Mouse (Mus musculus) B cell, adult (primary cell): ENCODE measurements around the gene Sprr2f. TPM values are rescaled to one million over a fixed set of nuclear protein-coding genes. Genes with fewer than 3 reads are reported as not detected.

ENCODE experiments used
- total RNA-seq: library from RNA; stranded (reverse); gene quantifications from 4 replicates; pipeline ENCODE4 v1.2.4, GENCODE M21; 2023; ENCODE audit not compliant: inconsistent age

The Sprr2f gene
- not detected in 4 replicates for total RNA-seq

GRCm38 (mm10) chr3:92364887-92365286 lies at the start of gene Sprr2f:
Gene Sprr2f, plus strand, starts transcription at chr3:92365187.

GRCm38 (mm10) chr3:92316320-92316719 lies 48.7 kb upstream of the Sprr2f start, which contains the start of gene Sprr2b:
Gene Sprr2b, plus strand, starts transcription at chr3:92316620.

GRCm38 (mm10) chr3:92338840-92339239 lies 26.1 kb upstream of the Sprr2f start, which contains the start of gene Sprr2d:
Gene Sprr2d, plus strand, starts transcription at chr3:92339140.

DNA sequence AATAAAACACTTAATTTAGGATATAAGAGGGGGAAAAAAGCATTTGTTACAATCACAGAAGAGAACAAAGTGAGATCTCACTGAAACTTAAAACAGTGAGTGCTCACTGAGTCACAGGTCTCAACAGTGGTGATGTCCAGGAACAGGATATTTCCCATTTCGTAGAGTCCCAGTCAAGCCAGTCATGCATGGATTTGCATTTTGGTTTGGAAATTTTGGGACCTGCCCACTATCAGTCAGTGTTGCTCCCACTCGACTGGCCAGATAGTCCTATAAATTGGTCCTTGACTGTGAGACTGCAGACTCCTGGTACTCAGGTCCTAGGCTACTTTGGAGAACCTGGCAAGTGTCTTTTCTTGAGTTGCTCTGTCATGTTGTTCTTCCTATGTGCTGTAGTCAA lies 13.1 kb upstream of the Sprr2f start, which contains the start of gene Sprr2e:
Gene Sprr2e (plus strand): TSS at position 301 of the 400 bp plus-strand sequence.

DNA sequence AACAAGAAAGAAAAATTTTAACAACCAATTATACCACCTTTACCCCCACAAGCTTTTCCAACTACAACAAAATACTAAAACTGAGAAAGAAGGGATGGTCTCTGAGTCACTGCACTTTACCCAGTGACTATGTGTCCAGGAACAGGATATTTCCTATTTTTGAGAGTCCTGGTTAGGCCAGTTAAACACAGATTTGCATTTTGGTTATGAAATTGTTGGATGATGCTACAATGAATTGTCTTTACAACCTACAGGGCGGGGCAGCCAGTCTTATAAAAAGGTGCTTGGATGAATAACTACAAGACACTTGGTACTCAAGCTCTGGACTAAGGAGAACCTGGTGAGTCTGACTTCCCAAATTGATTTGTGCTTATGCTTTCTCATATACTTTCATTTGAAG lies 20.4 kb downstream of the Sprr2f start, which contains the start of gene Sprr2h:
Gene Sprr2h (plus strand): TSS at position 301 of the 400 bp plus-strand sequence.

GRCm38 (mm10) chr3:92407691-92408090 lies 42.7 kb downstream of the Sprr2f start, which contains the start of gene Sprr2i:
Gene Sprr2i, plus strand, starts transcription at chr3:92407991.

Other genes starting within 250 kb of the Sprr2f start
- gene Prr9, start 241.2 kb upstream of the Sprr2f start, total RNA-seq = not detected in 4 replicates
- gene Lelp1, start 222.4 kb upstream of the Sprr2f start, total RNA-seq = not detected in 4 replicates
- not detected in 4 replicates for gene Sprr2a1, start 149.4 kb upstream of the Sprr2f start, total RNA-seq
- not detected in 4 replicates for gene Sprr2a2, start 149.3 kb upstream of the Sprr2f start, total RNA-seq
- gene Sprr2a3, start 79.8 kb upstream of the Sprr2f start, total RNA-seq = not detected in 4 replicates
- not detected in 4 replicates for gene Sprr2b, start 48.6 kb upstream of the Sprr2f start, total RNA-seq
- not detected in 4 replicates for gene Sprr2d, start 26.0 kb upstream of the Sprr2f start, total RNA-seq
- gene Sprr2e, start 13.0 kb upstream of the Sprr2f start, total RNA-seq = not detected in 4 replicates
- not detected in 4 replicates for gene Sprr2h, start 20.5 kb downstream of the Sprr2f start, total RNA-seq
- not detected in 4 replicates for gene Sprr2i, start 42.8 kb downstream of the Sprr2f start, total RNA-seq
- gene Sprr2j-ps, start 52.9 kb downstream of the Sprr2f start, total RNA-seq = not detected in 4 replicates
- 0.77 to 2.1 TPM in 2 of 4 replicates, not detected in the others for gene Gm9774, start 64.2 kb downstream of the Sprr2f start, total RNA-seq
- not detected in 4 replicates for gene Sprr2k, start 67.4 kb downstream of the Sprr2f start, total RNA-seq
- not detected in 4 replicates for gene Sprr1b, start 73.6 kb downstream of the Sprr2f start, total RNA-seq
- gene Sprr3, start 93.5 kb downstream of the Sprr2f start, total RNA-seq = not detected in 4 replicates
- gene Sprr1a, start 120.7 kb downstream of the Sprr2f start, total RNA-seq = not detected in 4 replicates
- not detected in 4 replicates for gene Sprr4, start 135.3 kb downstream of the Sprr2f start, total RNA-seq
- gene 2310046K23Rik, start 169.3 kb downstream of the Sprr2f start, total RNA-seq = not detected in 4 replicates
- not detected in 4 replicates for gene Ivl, start 208.5 kb downstream of the Sprr2f start, total RNA-seq
- not detected in 4 replicates for gene Smcp, start 223.8 kb downstream of the Sprr2f start, total RNA-seq
- gene 2210017I01Rik, start 242.3 kb downstream of the Sprr2f start, total RNA-seq = not detected in 4 replicates